Mouse (Mus musculus): ENCODE measurements at regions not wholly inside any gene's neighbourhood (a gene's known extent, or its start where the extent isn't known, plus 50 kb on each side); places are given as distances from the start of the nearest gene placed in this dataset.

GRCm38 (mm10) chr4:127517978-127518377 is 160.0 kb upstream of the Gjb5 start:
- no peak for DNase-seq

- no peak for DNase-seq
These were observed 159.6 kb upstream of the Gjb5 start for GRCm38 (mm10) chr4:127517539-127517938.

GRCm38 (mm10) chr4:127509936-127510335 is 152.0 kb upstream of the Gjb5 start:
- DNase-seq = no peak

DNA sequence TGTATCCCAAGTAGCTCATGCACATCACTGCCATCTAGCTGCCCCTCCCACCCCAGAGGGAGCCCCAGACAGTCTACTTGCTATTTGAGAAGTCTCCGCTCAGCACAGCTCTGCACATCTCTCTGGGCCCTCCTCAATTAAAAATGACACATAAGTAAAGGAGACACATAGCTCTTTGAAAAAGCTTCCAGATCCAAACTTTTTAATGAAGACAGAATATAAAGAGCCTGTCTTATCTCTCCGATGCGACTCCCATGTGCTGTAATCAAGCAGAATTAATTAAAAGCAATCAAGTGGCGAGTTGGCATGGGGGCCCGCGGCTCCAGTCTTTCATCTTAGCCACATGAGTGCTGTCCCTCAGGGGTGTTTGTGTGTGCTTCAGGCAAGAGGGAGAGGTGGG is 144.6 kb upstream of the Gjb5 start:
- no peak for DNase-seq

GRCm38 (mm10) chr4:127501881-127502280 is 143.9 kb upstream of the Gjb5 start:
- no peak for DNase-seq

DNA sequence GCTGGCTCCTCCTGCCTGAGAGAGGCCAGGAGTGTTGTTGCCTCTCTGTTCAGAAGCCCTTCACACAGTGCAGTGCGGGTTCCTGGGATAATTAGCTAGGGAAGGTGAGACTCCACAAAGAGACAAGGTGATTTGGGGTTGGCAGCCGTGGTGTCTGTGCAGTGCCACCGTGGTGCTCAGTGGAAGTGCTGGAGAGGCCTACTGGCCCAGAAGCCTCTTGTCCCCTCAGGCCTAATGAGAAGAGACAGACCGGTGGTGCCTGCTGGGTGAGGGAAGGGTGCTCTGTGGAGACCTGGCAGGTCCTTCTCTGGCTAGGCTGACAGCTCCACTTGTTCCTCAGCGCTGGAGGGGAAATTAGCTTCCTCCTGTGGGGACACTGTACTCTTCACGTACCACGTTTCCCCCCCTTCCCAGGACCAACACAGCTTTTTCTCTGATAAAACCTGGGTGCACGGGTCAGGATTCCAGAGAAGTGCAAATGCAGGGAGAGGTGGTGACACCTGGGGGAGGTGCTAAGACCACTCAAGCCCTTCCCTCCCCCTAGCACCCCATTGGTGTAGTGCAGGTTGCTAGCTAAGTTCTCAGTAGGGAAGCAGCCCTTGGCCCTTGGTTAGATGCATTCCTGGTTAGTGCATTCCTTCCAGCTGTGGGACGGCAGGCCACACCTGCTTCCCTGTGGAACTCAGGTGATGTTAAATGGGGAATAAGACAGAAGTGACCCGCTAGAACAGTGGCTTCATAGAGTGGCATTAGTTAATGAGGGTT is 129.2 kb upstream of the Gjb5 start:
- no peak for DNase-seq

GRCm38 (mm10) chr4:127485238-127485637 is 127.3 kb upstream of the Gjb5 start:
- no peak for DNase-seq

DNA sequence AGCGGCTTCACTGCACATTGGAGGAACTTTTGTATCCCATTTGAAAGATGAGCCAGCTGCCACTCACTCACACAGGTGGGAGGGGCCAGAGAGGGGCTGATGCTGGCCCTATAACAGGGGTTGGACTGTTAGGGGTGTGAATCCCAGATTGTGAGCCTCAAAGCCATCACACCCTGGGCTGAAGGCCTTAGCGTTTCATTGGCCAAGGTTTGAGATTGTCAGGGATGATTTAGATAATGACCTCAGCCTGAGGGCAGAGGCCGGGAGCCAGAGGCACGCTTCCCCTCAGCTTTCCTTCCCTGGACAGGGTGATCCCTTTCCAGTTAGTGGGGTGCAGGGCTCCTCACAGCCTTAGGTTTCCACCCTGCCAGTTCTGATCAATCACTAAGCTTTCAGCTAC is 124.5 kb upstream of the Gjb5 start:
- DNase-seq = no peak

- DNase-seq = no peak
These were observed 122.4 kb upstream of the Gjb5 start for GRCm38 (mm10) chr4:127480339-127480738.

DNA sequence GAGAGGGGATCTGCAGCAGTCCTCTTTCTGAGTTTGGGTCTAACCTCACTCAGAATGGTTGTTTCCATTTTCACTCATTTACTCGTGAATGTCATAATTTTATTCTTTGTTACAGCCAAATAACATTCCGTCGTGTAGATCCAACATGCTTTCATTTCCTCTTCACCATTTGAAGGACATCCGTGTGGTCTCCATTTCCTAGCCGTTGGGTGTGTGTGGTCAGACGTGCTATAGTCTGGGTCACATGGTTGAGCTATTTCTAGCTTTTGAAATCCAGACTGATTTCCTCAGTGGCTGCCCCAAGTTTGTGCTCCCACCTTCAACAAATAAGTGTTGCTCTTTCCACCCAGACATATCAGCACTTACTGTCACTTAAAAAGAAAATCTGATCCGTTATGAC is 111.9 kb upstream of the Gjb5 start:
- DNase-seq = no peak

- no peak for DNase-seq
These were observed 96.6 kb upstream of the Gjb5 start for GRCm38 (mm10) chr4:127454511-127455119.

GRCm38 (mm10) chr4:127452081-127452480 is 94.1 kb upstream of the Gjb5 start:
- DNase-seq = no peak

GRCm38 (mm10) chr4:127445300-127445699 is 87.3 kb upstream of the Gjb5 start:
- DNase-seq = no peak

- DNase-seq = no peak
These were observed 86.1 kb upstream of the Gjb5 start for GRCm38 (mm10) chr4:127444056-127444455.

DNA sequence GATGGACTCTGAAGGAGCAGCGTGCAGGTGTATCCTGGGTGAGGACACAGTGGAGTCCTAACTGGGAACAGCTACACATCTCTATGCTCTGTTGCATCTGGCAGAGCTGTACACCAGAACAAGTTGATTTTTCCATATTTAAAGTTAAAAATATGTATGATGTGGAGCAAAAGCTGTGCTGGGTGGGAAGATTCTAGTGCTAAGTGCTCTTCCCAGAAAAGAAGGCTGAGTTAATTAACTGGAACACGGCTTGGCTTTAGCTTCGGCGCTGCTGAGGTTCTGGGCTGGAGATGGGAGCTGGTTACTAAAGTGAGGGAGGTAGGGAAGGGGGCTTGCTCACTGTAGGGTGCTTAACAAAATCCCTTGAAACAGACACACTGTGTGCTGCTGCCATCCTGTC is 84.0 kb upstream of the Gjb5 start:
- no peak for DNase-seq

- no peak for DNase-seq
These were observed 82.6 kb upstream of the Gjb5 start for GRCm38 (mm10) chr4:127440602-127441001.

- DNase-seq = no peak
These were observed 77.1 kb upstream of the Gjb5 start for GRCm38 (mm10) chr4:127435076-127435475.

GRCm38 (mm10) chr4:127430237-127430636 is 72.3 kb upstream of the Gjb5 start:
- no peak for DNase-seq

GRCm38 (mm10) chr4:127429748-127430147 is 71.8 kb upstream of the Gjb5 start:
- no peak for DNase-seq

GRCm38 (mm10) chr4:127423855-127424254 is 65.9 kb upstream of the Gjb5 start:
- DNase-seq = no peak

- DNase-seq = no peak
These were observed 64.0 kb upstream of the Gjb5 start for GRCm38 (mm10) chr4:127421927-127422450.

DNA sequence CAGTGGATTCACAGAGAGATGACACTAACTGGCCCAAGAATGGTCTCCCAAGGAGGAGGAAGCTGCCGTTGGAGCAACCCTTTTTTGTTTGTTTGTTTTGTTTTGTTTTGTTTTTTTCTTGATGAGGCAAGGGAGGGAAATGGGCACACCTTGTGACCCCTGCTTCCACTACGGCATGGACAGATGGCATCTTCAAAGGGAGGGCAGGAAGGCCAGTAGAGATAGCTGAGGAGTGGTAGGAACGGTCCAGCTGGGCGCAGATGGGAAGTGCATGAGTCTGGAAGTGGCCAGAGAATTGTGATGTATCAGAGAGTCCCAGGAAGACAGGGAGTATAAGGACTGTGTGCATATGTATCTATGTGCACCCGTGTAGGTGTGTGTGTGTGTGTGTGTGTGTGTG is 63.1 kb upstream of the Gjb5 start:
- DNase-seq = no peak

GRCm38 (mm10) chr4:127419786-127420120 is 61.8 kb upstream of the Gjb5 start:
- no peak for DNase-seq
